8 mouse cellular contexts compared by ENCODE assay signal in the genomic region with DNA sequence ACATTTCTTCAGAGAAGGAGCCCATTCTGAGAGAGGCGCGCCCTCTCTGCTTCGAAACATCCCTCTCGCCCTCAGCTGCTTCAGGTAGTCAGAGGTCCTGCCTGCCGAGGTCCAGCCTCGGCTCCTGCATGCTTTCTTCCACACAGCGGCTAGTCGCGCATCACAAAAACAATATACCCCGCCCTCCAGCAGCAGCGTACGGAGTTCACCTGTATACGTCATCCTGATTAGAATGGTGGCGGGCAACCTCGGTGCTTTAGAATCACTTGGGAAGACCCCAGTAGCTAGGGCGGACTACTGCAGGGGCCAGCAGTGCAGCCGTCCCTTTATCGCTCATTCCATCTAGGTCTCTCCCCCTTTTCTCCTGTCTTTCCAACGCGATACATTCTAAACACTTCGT. TPM values are rescaled to one million over a fixed set of nuclear protein-coding genes. Genes with fewer than 3 reads are reported as not detected.
DNase-seq lines count a peak whose midpoint lies in the region; ATAC-seq lines count a peak whose summit lies in the region.

No protein-coding gene starts in this region.

- peak overlapping the region; percentile 60 for H3K4me2 ChIP-seq in midbrain, embryonic 13.5 days (replicated peaks)

- peak; percentile 60 for DNase-seq in embryonic facial prominence, embryonic 10.5 days (ENCODE audit: low spot score)
- peak; percentile 35 for DNase-seq in induced T-regulatory cell, adult 2 months (ENCODE audit: low read depth)
- DNase-seq in urinary bladder, postnatal 25 days (ENCODE audit: low spot score), result no peak
- no peak for DNase-seq in layer of hippocampus, adult 9-10 months (ENCODE audit: low spot score)
- no peak for DNase-seq in gastrocnemius, postnatal 10 days

- no peaks in the 10 kb centered on the region for H3K36me3 ChIP-seq in megakaryocyte, embryonic 14.5 days (replicated peaks; ENCODE audit: low read length)
- no peaks in the 10 kb centered on the region for H3K36me3 ChIP-seq in embryonic facial prominence, embryonic 10.5 days (replicated peaks)
- H3K36me3 ChIP-seq in midbrain, embryonic 13.5 days, result no peaks in the 10 kb centered on the region

- H3K4me3 ChIP-seq in megakaryocyte, embryonic 14.5 days (replicated peaks), result peak overlapping the region; percentile 91
- H3K4me3 ChIP-seq in embryonic facial prominence, embryonic 10.5 days, result peak overlapping the region; percentile 57
- H3K4me3 ChIP-seq in midbrain, embryonic 13.5 days (replicated peaks), result peak overlapping the region; percentile 47

- H3K4me1 ChIP-seq in megakaryocyte, embryonic 14.5 days, result peaks cover 35% of the 10 kb centered on the region
- peaks cover 28% of the 10 kb centered on the region for H3K4me1 ChIP-seq in embryonic facial prominence, embryonic 10.5 days
- H3K4me1 ChIP-seq in midbrain, embryonic 13.5 days (replicated peaks), result peaks cover 27% of the 10 kb centered on the region

- H3K9me3 ChIP-seq in megakaryocyte, embryonic 14.5 days, result no peaks in the 10 kb centered on the region
- H3K9me3 ChIP-seq in embryonic facial prominence, embryonic 10.5 days, result no peaks in the 10 kb centered on the region
- no peaks in the 10 kb centered on the region for H3K9me3 ChIP-seq in midbrain, embryonic 13.5 days

- WGBS in embryonic facial prominence, embryonic 10.5 days, result 6% methylated on average over 21 of the region's 21 CpGs
- 9% methylated on average over 21 of the region's 21 CpGs for WGBS in midbrain, embryonic 13.5 days

- no peak for ATAC-seq in megakaryocyte, adult 5-6 weeks (ENCODE audit: poor library complexity, severe bottlenecking)
- peak; percentile 73 for ATAC-seq in midbrain, embryonic 13.5 days

- H3K27ac ChIP-seq in embryonic facial prominence, embryonic 10.5 days (replicated peaks), result peak overlapping the region; percentile 84
- peak overlapping the region; percentile 89 for H3K27ac ChIP-seq in midbrain, embryonic 13.5 days

- peak overlapping the region; percentile 73 for H3K9ac ChIP-seq in midbrain, embryonic 13.5 days (replicated peaks)

- H3K27me3 ChIP-seq in megakaryocyte, embryonic 14.5 days (replicated peaks), result peaks cover 56% of the 10 kb centered on the region
- peaks cover 51% of the 10 kb centered on the region for H3K27me3 ChIP-seq in embryonic facial prominence, embryonic 10.5 days (replicated peaks; ENCODE audit: low read depth, poor library complexity, severe bottlenecking)
- H3K27me3 ChIP-seq in midbrain, embryonic 13.5 days, result peaks cover 12% of the 10 kb centered on the region; the same call in 1 of the 2 replicates

RNA-seq across cellular contexts. Expression of a gene that starts 1.3 kb away (rescaled TPM):
- 17.8 and 21.9 TPM in 2 replicates for polyA plus RNA-seq in megakaryocyte, embryonic 14.5 days (2012; ENCODE audit: insufficient read depth, low replicate concordance)
- total RNA-seq in megakaryocyte, adult 5-6 weeks (2015), result 4.3 and 7.7 TPM in 2 replicates
- total RNA-seq in megakaryocyte, adult 5-6 weeks (2017), result 2.4 TPM in 2 replicates
- polyA plus RNA-seq in embryonic facial prominence, embryonic 10.5 days (2016; fragmentation: Nextera tagmentation; extraction: Ambion mirVana), result 9.9 and 10.4 TPM in 2 replicates
- 29.7 and 35.7 TPM in 2 replicates for polyA plus RNA-seq in midbrain, embryonic 13.5 days (2015; fragmentation: Nextera tagmentation; extraction: Ambion mirVana)
- 10 to 100 TPM; 65.2 to 82.4 TPM for total RNA-seq in gastrocnemius, postnatal 10 days (2021)

RNA-seq across cellular contexts. Expression of a gene that starts 54.0 kb away (rescaled TPM):
- 3.6 and 7.2 TPM in 2 replicates for polyA plus RNA-seq in megakaryocyte, embryonic 14.5 days (2012; ENCODE audit: insufficient read depth, low replicate concordance)
- 3.7 and 4.8 TPM in 2 replicates for total RNA-seq in megakaryocyte, adult 5-6 weeks (2015)
- total RNA-seq in megakaryocyte, adult 5-6 weeks (2017), result 4.2 and 5.7 TPM in 2 replicates
- 10.9 and 11.5 TPM in 2 replicates for polyA plus RNA-seq in embryonic facial prominence, embryonic 10.5 days (2016; fragmentation: Nextera tagmentation; extraction: Ambion mirVana)
- 13.0 and 14.5 TPM in 2 replicates for polyA plus RNA-seq in midbrain, embryonic 13.5 days (2015; fragmentation: Nextera tagmentation; extraction: Ambion mirVana)
- 1 to 10 TPM; 4.0 TPM for total RNA-seq in gastrocnemius, postnatal 10 days (2021)

Comparison
In these comparisons a context has a peak if more than half of its experiments do, and no peak if none do; other contexts are left out.
1. DNase-seq: peak in embryonic facial prominence, embryonic 10.5 days (single experiment) and induced T-regulatory cell, adult 2 months (single experiment); none in urinary bladder, postnatal 25 days (single experiment), layer of hippocampus, adult 9-10 months (single experiment) and gastrocnemius, postnatal 10 days (single experiment).
2. Peak in every context shown above with its lines, with median percentiles within 50 percentile points of each other: H3K4me3 ChIP-seq.